Mouse (Mus musculus): Measurements from ENCODE around the gene Cadps2. TPM values are rescaled to one million over a fixed set of nuclear protein-coding genes. Genes with fewer than 3 reads are reported as not detected.

The Cadps2 gene
- polyA plus RNA-seq, 1 experiment: 0.02 TPM

- Histone ChIP-seq H3K4me2 (ENCODE audit: low read depth) (no peak overlapping the region), H3K36me3 (ENCODE audit: control insufficient read depth, insufficient read depth) (no peaks in the 10 kb centered on the region), H3K27me3 (ENCODE audit: control insufficient read depth, insufficient read depth, insufficient read length) (peaks cover 8% of the 10 kb centered on the region), H3K4me3 (no peak overlapping the region), H3ac (ENCODE audit: control insufficient read depth, insufficient read length) (no peak overlapping the region), H3K79me2 (ENCODE audit: control insufficient read depth, insufficient read depth) (no peaks in the 10 kb centered on the region)
- TF ChIP-seq REST (IDR thresholded peaks at IDR 0.05; ENCODE audit: insufficient read depth, insufficient read length) (no peak), POLR2AphosphoS2 (IDR thresholded peaks at IDR 0.05; ENCODE audit: insufficient read length, low read depth) (no peak), MYOG (IDR thresholded peaks at IDR 0.05; ENCODE audit: control insufficient read depth in 1 of 3, insufficient read depth in 1 of 3, insufficient read length in 2 of 3, low read depth in 2 of 3) (no peak), MAX (IDR thresholded peaks at IDR 0.05; ENCODE audit: low read depth) (no peak)
These were observed 585.6 kb downstream of the Cadps2 start for GRCm38 (mm10) chr6:23253353-23254311.

GRCm38 (mm10) chr6:23252196-23253135 is 586.8 kb downstream of the Cadps2 start:
- Histone ChIP-seq H3K27me3 (ENCODE audit: control insufficient read depth, insufficient read depth, insufficient read length) (peaks cover 8% of the 10 kb centered on the region), H3ac (ENCODE audit: control insufficient read depth, insufficient read length) (no peak overlapping the region), H3K4me2 (ENCODE audit: low read depth) (no peak overlapping the region), H3K4me3 (no peak overlapping the region), H3K36me3 (ENCODE audit: control insufficient read depth, insufficient read depth) (no peaks in the 10 kb centered on the region), H3K79me2 (ENCODE audit: control insufficient read depth, insufficient read depth) (no peaks in the 10 kb centered on the region)
- TF ChIP-seq REST (IDR thresholded peaks at IDR 0.05; ENCODE audit: insufficient read depth, insufficient read length): no peak
- no peak for TF ChIP-seq MYOG (IDR thresholded peaks at IDR 0.05; ENCODE audit: control insufficient read depth in 1 of 3, insufficient read depth in 1 of 3, insufficient read length in 2 of 3, low read depth in 2 of 3)
- no peak for TF ChIP-seq CEBPB (IDR thresholded peaks at IDR 0.05; ENCODE audit: insufficient read depth, poor library complexity, severe bottlenecking)
- TF ChIP-seq E2F4 (IDR thresholded peaks at IDR 0.05; ENCODE audit: insufficient read depth): no peak

DNA sequence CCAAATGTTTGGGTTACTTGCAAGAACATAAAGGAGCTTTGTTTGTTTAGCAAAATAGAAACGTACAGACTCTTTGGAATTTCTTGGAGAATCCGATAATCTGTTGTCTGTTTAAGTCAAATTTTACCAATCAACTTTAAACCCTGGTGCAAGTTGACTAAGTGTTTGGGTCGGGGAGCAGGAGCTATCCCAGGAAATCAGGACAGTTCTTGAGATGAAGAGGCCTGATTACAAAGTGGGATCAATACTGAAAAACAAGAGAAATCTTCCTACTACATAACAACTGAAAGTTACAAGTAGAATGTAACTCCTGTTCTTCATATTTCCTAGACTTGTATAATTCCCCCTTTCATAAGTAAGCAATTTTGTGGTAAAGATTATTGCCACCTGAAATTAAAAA is 587.8 kb downstream of the Cadps2 start:
- no peaks in the 10 kb centered on the region for H3K36me3 ChIP-seq (ENCODE audit: control insufficient read depth, insufficient read depth)
- H3K27me3 ChIP-seq (ENCODE audit: control insufficient read depth, insufficient read depth, insufficient read length): peaks cover 8% of the 10 kb centered on the region
- TF ChIP-seq MAX (IDR thresholded peaks at IDR 0.05; ENCODE audit: low read depth): no peak
- TF ChIP-seq POLR2A (IDR thresholded peaks at IDR 0.05; ENCODE audit: insufficient read length, low read depth): no peak
- TF ChIP-seq POLR2AphosphoS2 (IDR thresholded peaks at IDR 0.05; ENCODE audit: insufficient read length, low read depth): no peak
- TF ChIP-seq USF1 (IDR thresholded peaks at IDR 0.05; ENCODE audit: low read depth): no peak
- no peak for TF ChIP-seq SRF (IDR thresholded peaks at IDR 0.05; ENCODE audit: control insufficient read depth, insufficient read length, low read depth)
- no peak for TF ChIP-seq CEBPB (IDR thresholded peaks at IDR 0.05; ENCODE audit: insufficient read depth, poor library complexity, severe bottlenecking)
- no peak for TF ChIP-seq MYOD1 (IDR thresholded peaks at IDR 0.05; ENCODE audit: control insufficient read depth in 1 of 3, insufficient read length in 2 of 3, low read depth in 2 of 3)
- no peak for TF ChIP-seq TCF3 (IDR thresholded peaks at IDR 0.05; ENCODE audit: insufficient read length, low read depth)
- TF ChIP-seq E2F4 (IDR thresholded peaks at IDR 0.05; ENCODE audit: insufficient read depth): no peak
- TF ChIP-seq REST (IDR thresholded peaks at IDR 0.05; ENCODE audit: insufficient read depth, insufficient read length): no peak
- TF ChIP-seq TCF12 (IDR thresholded peaks at IDR 0.05; ENCODE audit: insufficient read depth, poor library complexity, severe bottlenecking): no peak
- no peak for TF ChIP-seq MYOG (IDR thresholded peaks at IDR 0.05; ENCODE audit: control insufficient read depth in 1 of 3, insufficient read depth in 1 of 3, insufficient read length in 2 of 3, low read depth in 2 of 3)
- no peak overlapping the region for H3K4me2 ChIP-seq (ENCODE audit: low read depth)
- H3K79me2 ChIP-seq (ENCODE audit: control insufficient read depth, insufficient read depth): no peaks in the 10 kb centered on the region
- H3K4me3 ChIP-seq: no peak overlapping the region
- no peak overlapping the region for H3ac ChIP-seq (ENCODE audit: control insufficient read depth, insufficient read length)

DNA sequence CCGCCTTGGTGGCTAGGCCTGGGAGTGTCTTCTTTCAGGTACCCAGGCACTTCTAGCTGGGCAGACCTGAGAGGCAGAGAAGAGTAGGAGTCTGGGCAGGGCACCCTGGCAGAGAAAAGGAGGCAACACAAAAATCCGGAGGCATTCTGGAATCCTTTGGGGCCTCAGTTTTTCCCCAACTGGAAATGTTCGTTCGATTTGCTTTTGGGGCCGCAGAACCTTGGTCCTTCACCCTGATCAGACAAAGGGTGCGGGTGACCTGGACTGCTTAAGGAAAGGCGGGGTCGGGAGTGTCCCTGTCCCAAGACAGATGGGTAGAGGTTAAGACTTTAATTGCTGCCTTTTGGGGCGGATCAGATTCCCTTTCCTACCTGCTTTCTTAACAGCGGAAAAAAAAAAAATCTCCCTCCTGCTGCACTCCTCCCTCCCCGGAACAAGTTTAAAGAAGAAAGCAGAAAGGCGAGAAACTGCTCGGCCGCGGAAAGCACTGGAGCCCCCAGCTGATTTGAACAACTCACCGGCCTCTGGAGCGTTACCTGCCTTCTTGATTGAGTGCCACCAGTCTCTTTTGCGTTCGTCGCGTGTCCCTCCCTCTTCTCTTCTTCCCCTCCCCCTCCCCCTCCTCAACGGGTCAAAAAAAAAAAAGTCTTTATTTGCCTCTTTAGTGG is 588.8 kb downstream of the Cadps2 start:
- Histone ChIP-seq H3K27me3 (ENCODE audit: control insufficient read depth, insufficient read depth, insufficient read length) (peaks cover 14% of the 10 kb centered on the region), H3K79me2 (ENCODE audit: control insufficient read depth, insufficient read depth) (no peaks in the 10 kb centered on the region), H3K4me3 (no peak overlapping the region), H3ac (ENCODE audit: control insufficient read depth, insufficient read length) (no peak overlapping the region), H3K36me3 (ENCODE audit: control insufficient read depth, insufficient read depth) (no peaks in the 10 kb centered on the region), H3K4me2 (ENCODE audit: low read depth) (no peak overlapping the region)
- no peak for TF ChIP-seq USF1 (IDR thresholded peaks at IDR 0.05; ENCODE audit: low read depth)
- TF ChIP-seq TCF3 (IDR thresholded peaks at IDR 0.05; ENCODE audit: insufficient read length, low read depth): no peak
- no peak for TF ChIP-seq CEBPB (IDR thresholded peaks at IDR 0.05; ENCODE audit: insufficient read depth, poor library complexity, severe bottlenecking)
- no peak for TF ChIP-seq POLR2A (IDR thresholded peaks at IDR 0.05; ENCODE audit: insufficient read length, low read depth)
- TF ChIP-seq TCF12 (IDR thresholded peaks at IDR 0.05; ENCODE audit: insufficient read depth, poor library complexity, severe bottlenecking): no peak
- no peak for TF ChIP-seq REST (IDR thresholded peaks at IDR 0.05; ENCODE audit: insufficient read depth, insufficient read length)
- TF ChIP-seq POLR2AphosphoS2 (IDR thresholded peaks at IDR 0.05; ENCODE audit: insufficient read length, low read depth): no peak
- no peak for TF ChIP-seq MYOD1 (IDR thresholded peaks at IDR 0.05; ENCODE audit: control insufficient read depth in 1 of 3, insufficient read length in 2 of 3, low read depth in 2 of 3)

All from myocyte (in vitro differentiated cells).